Mouse (Mus musculus) E14TG2a.4 (cell line): ENCODE results near the gene Nav1.

Source experiments
- H3K27me3 ChIP-seq: 2 replicates; pipeline ENCODE4 v1.6.1; 2014; ENCODE audit warnings: low read length, control low read depth; ENCODE audit not compliant: insufficient read depth
- H3K36me3 ChIP-seq: 2 replicates; pipeline ENCODE4 v1.6.1; 2014; ENCODE audit warnings: low read length, control low read depth; ENCODE audit not compliant: insufficient read depth
- H3K4me1 ChIP-seq: replicated peaks from 2 replicates; pipeline ENCODE4 v1.6.1; 2014; ENCODE audit warnings: low read depth, low read length, control low read depth
- H3K4me3 ChIP-seq: replicated peaks from 2 replicates; pipeline ENCODE4 v1.5.1; 2014; ENCODE audit warnings: mild to moderate bottlenecking, low read length
- H3K9me3 ChIP-seq: 2 replicates; pipeline ENCODE4 v1.6.1; 2014; ENCODE audit warnings: low read length, control low read depth
- CTCF ChIP-seq: conservative IDR thresholded peaks from 2 replicates; pipeline ENCODE4 v1.5.1; 2014; ENCODE audit warnings: low read length
- NANOG ChIP-seq: IDR thresholded peaks from 2 replicates; pipeline ENCODE4 v1.6.1; 2014; ENCODE audit warnings: borderline replicate concordance, low read length, mixed read lengths
- POU5F1 ChIP-seq: IDR thresholded peaks from 2 replicates; pipeline ENCODE4 v1.6.1; 2014; ENCODE audit warnings: low read length, borderline replicate concordance

The Nav1 gene

GRCm38 (mm10) chr1:135579111-135579510 lies 28.0 kb downstream of the Nav1 start:
- Histone ChIP-seq H3K4me3 (no peak overlapping the region), H3K9me3 (no peaks in the 10 kb centered on the region), H3K36me3 (no peaks in the 10 kb centered on the region), H3K4me1 (peaks cover 75% of the 10 kb centered on the region), H3K27me3 (peaks cover 39% of the 10 kb centered on the region)
- TF ChIP-seq NANOG (no peak), POU5F1 (no peak), CTCF (no peak)

GRCm38 (mm10) chr1:135577793-135578192 lies 29.3 kb downstream of the Nav1 start:
- H3K9me3 ChIP-seq: no peaks in the 10 kb centered on the region
- no peak overlapping the region for H3K4me3 ChIP-seq
- no peaks in the 10 kb centered on the region for H3K36me3 ChIP-seq
- peaks cover 69% of the 10 kb centered on the region for H3K4me1 ChIP-seq
- peaks cover 26% of the 10 kb centered on the region for H3K27me3 ChIP-seq
- no peak for TF ChIP-seq NANOG
- no peak for TF ChIP-seq CTCF
- TF ChIP-seq POU5F1: no peak

- Histone ChIP-seq H3K36me3 (no peaks in the 10 kb centered on the region), H3K27me3 (peaks cover 11% of the 10 kb centered on the region; the same call in 1 of the 2 replicates), H3K4me1 (peaks cover 50% of the 10 kb centered on the region), H3K4me3 (no peak overlapping the region), H3K9me3 (no peaks in the 10 kb centered on the region)
- no peak for TF ChIP-seq POU5F1
- TF ChIP-seq NANOG: no peak
- no peak for TF ChIP-seq CTCF
These were observed 31.7 kb downstream of the Nav1 start for GRCm38 (mm10) chr1:135575393-135575792.

GRCm38 (mm10) chr1:135574451-135575208 lies 32.5 kb downstream of the Nav1 start:
- no peak for TF ChIP-seq CTCF
- no peak for TF ChIP-seq POU5F1
- TF ChIP-seq NANOG: no peak
- Histone ChIP-seq H3K27me3 (peaks cover 7% of the 10 kb centered on the region; the same call in 1 of the 2 replicates), H3K4me3 (no peak overlapping the region), H3K36me3 (no peaks in the 10 kb centered on the region), H3K4me1 (peaks cover 43% of the 10 kb centered on the region), H3K9me3 (no peaks in the 10 kb centered on the region)

GRCm38 (mm10) chr1:135572139-135572892 lies 34.8 kb downstream of the Nav1 start:
- H3K4me3 ChIP-seq: no peak overlapping the region
- no peaks in the 10 kb centered on the region for H3K9me3 ChIP-seq
- peaks cover 22% of the 10 kb centered on the region for H3K4me1 ChIP-seq
- H3K27me3 ChIP-seq: no peaks in the 10 kb centered on the region; the same call in 1 of the 2 replicates
- TF ChIP-seq NANOG: no peak
- no peak for TF ChIP-seq POU5F1
- no peak for TF ChIP-seq CTCF
- no peaks in the 10 kb centered on the region for H3K36me3 ChIP-seq

GRCm38 (mm10) chr1:135568087-135568486 lies 39.0 kb downstream of the Nav1 start:
- no peak overlapping the region for H3K4me3 ChIP-seq
- H3K36me3 ChIP-seq: no peaks in the 10 kb centered on the region
- TF ChIP-seq CTCF (no peak), POU5F1 (no peak), NANOG (no peak)
- H3K4me1 ChIP-seq: peaks cover 34% of the 10 kb centered on the region
- no peaks in the 10 kb centered on the region for H3K9me3 ChIP-seq
- no peaks in the 10 kb centered on the region; the same call in 1 of the 2 replicates for H3K27me3 ChIP-seq

- no peaks in the 10 kb centered on the region for H3K36me3 ChIP-seq
- H3K27me3 ChIP-seq: no peaks in the 10 kb centered on the region; the same call in 1 of the 2 replicates
- TF ChIP-seq POU5F1 (no peak), NANOG (no peak), CTCF (no peak)
- no peak overlapping the region for H3K4me3 ChIP-seq
- no peaks in the 10 kb centered on the region for H3K9me3 ChIP-seq
- H3K4me1 ChIP-seq: peaks cover 38% of the 10 kb centered on the region
These were observed 40.5 kb downstream of the Nav1 start for GRCm38 (mm10) chr1:135566611-135567010.

GRCm38 (mm10) chr1:135565775-135566174 lies 41.3 kb downstream of the Nav1 start:
- no peak for TF ChIP-seq NANOG
- no peak for TF ChIP-seq CTCF
- no peak for TF ChIP-seq POU5F1
- H3K4me1 ChIP-seq: peaks cover 46% of the 10 kb centered on the region
- no peaks in the 10 kb centered on the region for H3K27me3 ChIP-seq
- H3K4me3 ChIP-seq: no peak overlapping the region
- H3K9me3 ChIP-seq: no peaks in the 10 kb centered on the region
- no peaks in the 10 kb centered on the region for H3K36me3 ChIP-seq
